Mouse (Mus musculus): ENCODE results near the gene Dnajc16.

Dnajc16 gene

DNA sequence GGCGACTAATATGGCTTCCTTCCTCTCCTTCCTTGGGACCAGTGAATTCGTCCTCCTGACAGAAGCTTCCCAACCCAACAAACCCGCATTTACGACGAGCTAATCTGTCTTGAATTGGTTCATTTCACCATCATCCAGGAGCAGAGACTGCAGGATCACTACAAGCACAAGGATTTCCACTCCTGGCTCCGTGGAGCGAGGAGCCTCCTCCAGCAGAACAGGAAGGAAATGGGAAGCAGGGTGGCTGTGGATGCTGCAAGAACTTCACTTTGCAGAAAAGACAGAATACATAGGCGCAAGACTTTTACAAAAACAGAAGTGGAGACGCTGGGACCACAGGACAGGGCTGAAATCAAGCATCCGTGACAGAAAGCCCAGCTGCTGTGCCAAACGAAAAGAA, 66.1 kb downstream of the Dnajc16 start:
- no peak for DNase-seq (ENCODE audit: low spot score)

GRCm38 (mm10) chr4:141723673-141724068, 67.1 kb downstream of the Dnajc16 start:
- DNase-seq (ENCODE audit: low spot score): no peak

- peak; percentile 92 for DNase-seq (ENCODE audit: low spot score)
Observed at GRCm38 (mm10) chr4:141722731-141723672, 67.7 kb downstream of the Dnajc16 start, which contains the start of gene Ddi2. Ddi2 (minus strand) TSS chr4:141723419.

- DNase-seq (ENCODE audit: low spot score): no peak
Observed at GRCm38 (mm10) chr4:141721961-141722360, 68.8 kb downstream of the Dnajc16 start.

GRCm38 (mm10) chr4:141720761-141721523, 69.8 kb downstream of the Dnajc16 start:
- no peak for DNase-seq (ENCODE audit: low spot score)

- no peak for DNase-seq (ENCODE audit: low spot score)
Observed at GRCm38 (mm10) chr4:141719304-141719703, 71.4 kb downstream of the Dnajc16 start.

GRCm38 (mm10) chr4:141717633-141718032, 73.1 kb downstream of the Dnajc16 start:
- DNase-seq (ENCODE audit: low spot score): no peak

DNA sequence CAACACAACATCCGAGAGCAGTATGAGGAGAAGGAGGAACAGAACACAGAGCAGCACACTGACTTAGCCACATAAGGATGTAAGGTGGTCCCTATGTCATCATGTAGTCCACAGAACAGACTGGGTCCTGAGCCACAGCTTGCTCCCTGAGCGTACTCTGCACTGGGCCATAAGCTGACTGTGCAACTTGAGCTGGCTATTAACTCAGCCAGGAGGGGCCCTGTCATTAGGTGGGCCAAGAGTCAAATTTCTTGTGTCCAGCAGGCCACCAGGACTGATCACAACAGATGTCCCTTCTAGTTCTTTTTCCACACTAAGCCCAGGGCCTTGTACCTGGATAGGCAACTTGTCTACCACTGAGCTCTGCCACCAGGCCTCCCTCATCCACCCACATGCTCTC, 75.7 kb downstream of the Dnajc16 start:
- no peak for DNase-seq (ENCODE audit: low spot score)

- no peak for DNase-seq (ENCODE audit: low spot score)
Observed at GRCm38 (mm10) chr4:141713598-141714142, 77.1 kb downstream of the Dnajc16 start.

GRCm38 (mm10) chr4:141711250-141711649, 79.5 kb downstream of the Dnajc16 start:
- no peak for DNase-seq (ENCODE audit: low spot score)
